9 mouse cellular contexts compared by ENCODE assay signal in genomic region chr11:105311291-105311975, GRCm38 (mm10). TPM values are rescaled to one million over a fixed set of nuclear protein-coding genes. Genes with fewer than 3 reads are reported as not detected.
DNase-seq lines count a peak whose midpoint lies in the region; ATAC-seq and TF ChIP-seq lines count a peak whose summit lies in the region.
"Had no signal": no experiment of that assay in that cellular context is flagged by ENCODE, and none has a peak within 500 bp of the region (broad histone marks: within the 10 kb centered on the region; RNA-seq: fewer than 3 reads in every experiment).

No protein-coding gene starts in this region.

- H3K79me2 ChIP-seq in myocyte (ENCODE audit: control insufficient read depth, insufficient read depth): peaks cover 49% of the 10 kb centered on the region

- peak overlapping the region; percentile 80 for H3K27ac ChIP-seq in hindbrain, embryonic 10.5 days
- H3K27ac ChIP-seq in hindbrain, embryonic 11.5 days (ENCODE audit: low read depth, low read length): no peak overlapping the region
- no peak overlapping the region for H3K27ac ChIP-seq in heart, embryonic 11.5 days (ENCODE audit: low read depth, low read length)
- H3K27ac ChIP-seq in limb, embryonic 10.5 days: peak overlapping the region; percentile 78
- H3K27ac ChIP-seq in forebrain, embryonic 11.5 days (ENCODE audit: low read depth, low read length): no peak overlapping the region
- H3K27ac ChIP-seq: neural tube, embryonic 12.5 days had no signal

- no peak for ATAC-seq in hindbrain, embryonic 11.5 days (ENCODE audit: low FRiP score)
- no peak for ATAC-seq in heart, embryonic 11.5 days (replicated peaks; ENCODE audit: insufficient number of reproducible peaks, low FRiP score, low TSS enrichment)
- ATAC-seq in forebrain, embryonic 11.5 days (replicated peaks; ENCODE audit: low FRiP score): no peak

- peaks cover 60% of the 10 kb centered on the region for H3K4me1 ChIP-seq in hindbrain, embryonic 10.5 days (replicated peaks)
- H3K4me1 ChIP-seq in hindbrain, embryonic 11.5 days (replicated peaks; ENCODE audit: control insufficient read depth, insufficient read depth, low read length): peaks cover 11% of the 10 kb centered on the region
- peaks cover 43% of the 10 kb centered on the region for H3K4me1 ChIP-seq in heart, embryonic 11.5 days (ENCODE audit: control insufficient read depth, insufficient read depth, low read length)
- peaks cover 56% of the 10 kb centered on the region for H3K4me1 ChIP-seq in limb, embryonic 10.5 days
- H3K4me1 ChIP-seq in forebrain, embryonic 11.5 days (replicated peaks; ENCODE audit: control insufficient read depth, insufficient read depth, low read length): peaks cover 19% of the 10 kb centered on the region

- no peak overlapping the region for H3ac ChIP-seq in myocyte (ENCODE audit: control insufficient read depth, insufficient read length)

- no peak for TF ChIP-seq POLR2A in myocyte (IDR thresholded peaks at IDR 0.05; ENCODE audit: insufficient read length, low read depth)

- peaks cover 5% of the 10 kb centered on the region; the same call in 1 of the 2 replicates for H3K36me3 ChIP-seq in hindbrain, embryonic 10.5 days
- no peaks in the 10 kb centered on the region for H3K36me3 ChIP-seq in hindbrain, embryonic 11.5 days (ENCODE audit: control insufficient read depth, insufficient read depth, low read length)
- H3K36me3 ChIP-seq in heart, embryonic 11.5 days (ENCODE audit: control insufficient read depth, insufficient read depth, low read length): no peaks in the 10 kb centered on the region
- peaks cover 47% of the 10 kb centered on the region for H3K36me3 ChIP-seq in limb, embryonic 10.5 days
- no peaks in the 10 kb centered on the region for H3K36me3 ChIP-seq in myocyte (ENCODE audit: control insufficient read depth, insufficient read depth)
- H3K36me3 ChIP-seq in forebrain, embryonic 11.5 days (ENCODE audit: control insufficient read depth, insufficient read depth, low read length): no peaks in the 10 kb centered on the region
- H3K36me3 ChIP-seq: neural tube, embryonic 12.5 days had no signal

- no peak overlapping the region for H3K4me2 ChIP-seq in hindbrain, embryonic 11.5 days (replicated peaks; ENCODE audit: low read depth, low read length)
- no peak overlapping the region; the same call in 1 of the 2 replicates for H3K4me2 ChIP-seq in heart, embryonic 11.5 days
- H3K4me2 ChIP-seq in myocyte (ENCODE audit: low read depth): peak overlapping the region; percentile 95
- no peak overlapping the region for H3K4me2 ChIP-seq in forebrain, embryonic 11.5 days (ENCODE audit: low read depth, low read length, severe bottlenecking)
- H3K4me2 ChIP-seq: neural tube, embryonic 12.5 days had no signal

- no peak overlapping the region for H3K4me3 ChIP-seq in hindbrain, embryonic 10.5 days
- no peak overlapping the region for H3K4me3 ChIP-seq in hindbrain, embryonic 11.5 days (ENCODE audit: low read depth, low read length)
- H3K4me3 ChIP-seq in heart, embryonic 11.5 days (ENCODE audit: low read depth, low read length): no peak overlapping the region
- H3K4me3 ChIP-seq in limb, embryonic 10.5 days: peak overlapping the region; percentile 28; the same call in 1 of the 2 replicates
- peak overlapping the region; percentile 14 for H3K4me3 ChIP-seq in myocyte
- H3K4me3 ChIP-seq in forebrain, embryonic 11.5 days (ENCODE audit: low read depth, low read length): no peak overlapping the region
- H3K4me3 ChIP-seq: neural tube, embryonic 12.5 days had no signal

- no peaks in the 10 kb centered on the region for H3K27me3 ChIP-seq in hindbrain, embryonic 10.5 days (ENCODE audit: insufficient read depth, poor library complexity, severe bottlenecking)
- H3K27me3 ChIP-seq in hindbrain, embryonic 11.5 days (ENCODE audit: control insufficient read depth, insufficient read depth, low read length): no peaks in the 10 kb centered on the region
- H3K27me3 ChIP-seq in heart, embryonic 11.5 days (ENCODE audit: control insufficient read depth, insufficient read depth, low read length): no peaks in the 10 kb centered on the region
- no peaks in the 10 kb centered on the region for H3K27me3 ChIP-seq in limb, embryonic 10.5 days (ENCODE audit: low read depth, poor library complexity, severe bottlenecking)
- no peaks in the 10 kb centered on the region for H3K27me3 ChIP-seq in myocyte (ENCODE audit: control insufficient read depth, insufficient read depth, insufficient read length)
- no peaks in the 10 kb centered on the region for H3K27me3 ChIP-seq in forebrain, embryonic 11.5 days (ENCODE audit: control insufficient read depth, insufficient read depth, low read length)
- H3K27me3 ChIP-seq: neural tube, embryonic 12.5 days had no signal

- 67% methylated on average over 24 of the region's 24 CpGs for WGBS in hindbrain, embryonic 10.5 days
- 65% methylated on average over 24 of the region's 24 CpGs for WGBS in hindbrain, embryonic 11.5 days
- WGBS in heart, embryonic 11.5 days (ENCODE audit: insufficient replicate concordance): 64% methylated on average over 24 of the region's 24 CpGs
- WGBS in limb, embryonic 10.5 days: 74% methylated on average over 24 of the region's 24 CpGs
- WGBS in forebrain, embryonic 11.5 days: 79% methylated on average over 24 of the region's 24 CpGs

- no peaks in the 10 kb centered on the region for H3K9me3 ChIP-seq in hindbrain, embryonic 10.5 days
- H3K9me3 ChIP-seq in hindbrain, embryonic 11.5 days (ENCODE audit: control insufficient read depth, low read length): no peaks in the 10 kb centered on the region
- no peaks in the 10 kb centered on the region for H3K9me3 ChIP-seq in heart, embryonic 11.5 days (replicated peaks; ENCODE audit: control insufficient read depth, low read length)
- H3K9me3 ChIP-seq in limb, embryonic 10.5 days (replicated peaks): no peaks in the 10 kb centered on the region
- no peaks in the 10 kb centered on the region for H3K9me3 ChIP-seq in forebrain, embryonic 11.5 days (ENCODE audit: control insufficient read depth, low read length)
- H3K9me3 ChIP-seq: neural tube, embryonic 12.5 days had no signal

- DNase-seq in hindbrain, embryonic 10.5 days (ENCODE audit: low spot score): no peak
- no peak for DNase-seq in hindbrain, embryonic 11.5 days (ENCODE audit: low spot score)
- DNase-seq in adrenal gland, postnatal 25 days: peak; percentile 36
- DNase-seq in limb, embryonic 10.5 days (ENCODE audit: low spot score): no peak
- DNase-seq in forebrain, embryonic 11.5 days (ENCODE audit: low spot score): no peak
- no peak for DNase-seq in frontal cortex, postnatal 10 days (ENCODE audit: low spot score in 2 of 2)

- no peak overlapping the region for H3K9ac ChIP-seq in hindbrain, embryonic 11.5 days (ENCODE audit: low read depth, low read length)
- 0 out of 2 replicates have a peak overlapping the region, but pooled peaks have one; percentile 34 for H3K9ac ChIP-seq in heart, embryonic 11.5 days (ENCODE audit: low read depth, low read length)
- no peak overlapping the region for H3K9ac ChIP-seq in forebrain, embryonic 11.5 days (ENCODE audit: low read length)
- H3K9ac ChIP-seq: neural tube, embryonic 12.5 days had no signal

TF ChIP-seq in myocyte, 11 proteins besides CTCF, POLR2A, EP300 and RAD21:
- TF ChIP-seq MAX (IDR thresholded peaks at IDR 0.05; ENCODE audit: low read depth) (no peak), CEBPB (IDR thresholded peaks at IDR 0.05; ENCODE audit: insufficient read depth, poor library complexity, severe bottlenecking) (peak; percentile 94)

RNA-seq across cellular contexts. Expression of gene Mrc2, which starts 19.0 kb away (rescaled TPM):
- polyA plus RNA-seq in hindbrain, embryonic 10.5 days (2016; fragmentation: Nextera tagmentation; extraction: Ambion mirVana): 19.7 and 19.8 TPM in 2 replicates
- polyA plus RNA-seq in hindbrain, embryonic 11.5 days (2014; fragmentation: Nextera tagmentation; extraction: Ambion mirVana): 6.6 and 7.2 TPM in 2 replicates
- 21.3 and 21.7 TPM in 2 replicates for total RNA-seq in adrenal gland, postnatal 25 days (2021)
- polyA plus RNA-seq in heart, embryonic 11.5 days (2014; fragmentation: Nextera tagmentation; extraction: Ambion mirVana): 5.1 and 6.7 TPM in 2 replicates
- polyA plus RNA-seq in limb, embryonic 10.5 days (2016; fragmentation: Nextera tagmentation; extraction: Ambion mirVana): 27.6 and 31.6 TPM in 2 replicates
- polyA plus RNA-seq in myocyte (2012; fragmentation: generic; extraction: Trizol): 47.7 TPM
- polyA plus RNA-seq in forebrain, embryonic 11.5 days (2014; fragmentation: Nextera tagmentation; extraction: Ambion mirVana): 11.4 and 11.9 TPM in 2 replicates

Comparison
In these comparisons a context has a peak if more than half of its experiments do, and no peak if none do; other contexts are left out.
1. H3K27ac ChIP-seq: peak in hindbrain, embryonic 10.5 days (single experiment) and limb, embryonic 10.5 days (single experiment); none in hindbrain, embryonic 11.5 days (single experiment), heart, embryonic 11.5 days (single experiment) and forebrain, embryonic 11.5 days (single experiment).
2. H3K4me3 ChIP-seq: peak in limb, embryonic 10.5 days (single experiment) and myocyte (single experiment); none in hindbrain, embryonic 10.5 days (single experiment), hindbrain, embryonic 11.5 days (single experiment), heart, embryonic 11.5 days (single experiment) and forebrain, embryonic 11.5 days (single experiment).